Mouse (Mus musculus) heart, embryonic 11.5 days (tissue): ENCODE data around the gene Pank1. TPM values are rescaled to one million over a fixed set of nuclear protein-coding genes. Genes with fewer than 3 reads are reported as not detected.

Experiments used
- ATAC-seq: fragments of 200-750 bp; cut with Nextera tagmentation; replicated peaks from 2 replicates; pipeline ENCODE4 v1.8.0; 2017; ENCODE audit warnings: moderate library complexity; ENCODE audit not compliant: insufficient number of reproducible peaks, low FRiP score, low TSS enrichment
- H3K27ac ChIP-seq: fragments of 300-500 bp; sonication (generic); 2 replicates; pipeline ENCODE4 v1.5.1; 2014; ENCODE audit warnings: mild to moderate bottlenecking, low read depth, low read length
- H3K27me3 ChIP-seq: fragments of 300-500 bp; sonication (generic); 2 replicates; pipeline ENCODE4 v1.6.1; 2014; ENCODE audit warnings: mild to moderate bottlenecking, low read length, mixed read lengths; ENCODE audit not compliant: control insufficient read depth, insufficient read depth
- H3K36me3 ChIP-seq: fragments of 300-500 bp; sonication (generic); 2 replicates; pipeline ENCODE4 v1.6.1; 2014; ENCODE audit warnings: mild to moderate bottlenecking, low read length, moderate library complexity, mixed read lengths; ENCODE audit not compliant: control insufficient read depth, insufficient read depth
- H3K4me1 ChIP-seq: fragments of 300-500 bp; sonication (generic); 2 replicates; pipeline ENCODE4 v1.6.1; 2014; ENCODE audit warnings: low read length; ENCODE audit not compliant: control insufficient read depth, insufficient read depth
- H3K4me2 ChIP-seq: fragments of 300-500 bp; sonication (generic); 2 replicates; pipeline ENCODE4 v1.6.1; 2014; ENCODE audit warnings: mild to moderate bottlenecking, moderate library complexity
- H3K4me3 ChIP-seq: fragments of 300-500 bp; sonication (generic); 2 replicates; pipeline ENCODE4 v1.5.1; 2014; ENCODE audit warnings: low read depth, low read length
- H3K9ac ChIP-seq: fragments of 300-500 bp; sonication (generic); 2 replicates; pipeline ENCODE4 v1.6.1; 2014; ENCODE audit warnings: mild to moderate bottlenecking, low read depth, low read length, moderate library complexity
- H3K9me3 ChIP-seq: fragments of 300-500 bp; sonication (generic); replicated peaks from 2 replicates; pipeline ENCODE4 v1.6.1; 2016; ENCODE audit warnings: low read length; ENCODE audit not compliant: control insufficient read depth
- WGBS: fragments of 180-500 bp; shearing (Covaris S2); extraction: QIAGEN DNeasy Blood & Tissue Kit; methylation state at CpG from one replicate; pipeline ENCODE4 v1.1.7; 2014; ENCODE audit not compliant: insufficient replicate concordance; 5-methylcytosine and 5-hydroxymethylcytosine counted together
- polyA plus RNA-seq: library from polyadenylated mRNA; unstranded; fragments of >200 nt; fragmentation: Nextera tagmentation; extraction: Ambion mirVana; gene quantifications from 2 replicates; pipeline ENCODE4 v1.2.1, GENCODE M21; 2014

The Pank1 gene
- polyA plus RNA-seq, 1 experiment from 2014 or later, result 12.5 TPM

DNA sequence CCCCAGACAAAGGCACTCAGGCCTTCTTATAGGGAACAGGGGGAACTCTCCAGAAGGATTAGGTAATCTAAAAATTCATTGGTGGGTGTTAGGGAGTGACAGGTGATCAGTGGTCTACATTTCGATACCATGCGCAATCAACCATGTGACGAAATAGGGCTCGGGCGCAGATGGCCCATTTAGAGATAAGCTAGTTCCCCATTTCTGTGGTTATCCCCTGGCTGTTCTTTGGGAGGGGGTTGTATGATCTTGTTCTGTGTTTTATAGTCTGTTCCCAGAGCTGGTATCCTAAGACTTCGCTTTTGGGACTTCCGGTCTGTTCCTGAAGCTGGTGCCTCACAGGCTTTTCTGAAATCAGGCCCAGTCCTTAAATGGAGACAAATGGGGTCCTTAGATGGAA is 26.2 kb upstream of the Pank1 start:
- Histone ChIP-seq H3K4me1 (no peaks in the 10 kb centered on the region), H3K27me3 (no peaks in the 10 kb centered on the region), H3K4me2 (no peak overlapping the region), H3K4me3 (no peak overlapping the region), H3K36me3 (no peaks in the 10 kb centered on the region), H3K27ac (no peak overlapping the region), H3K9ac (no peak overlapping the region), H3K9me3 (no peaks in the 10 kb centered on the region)
- ATAC-seq, result no peak
- 89% methylated on average over 7 of the region's 7 CpGs for WGBS

- Histone ChIP-seq H3K4me3 (no peak overlapping the region), H3K4me2 (no peak overlapping the region), H3K9ac (no peak overlapping the region), H3K36me3 (no peaks in the 10 kb centered on the region), H3K27me3 (no peaks in the 10 kb centered on the region), H3K4me1 (no peaks in the 10 kb centered on the region), H3K9me3 (no peaks in the 10 kb centered on the region), H3K27ac (no peak overlapping the region)
- no peak for ATAC-seq
- WGBS, result 80% methylated on average over 5 of the region's 5 CpGs
Measured at GRCm38 (mm10) chr19:34904032-34904431, 24.8 kb upstream of the Pank1 start.

- no peak for ATAC-seq
Measured at GRCm38 (mm10) chr19:34901735-34902134, 22.5 kb upstream of the Pank1 start.

GRCm38 (mm10) chr19:34901266-34901665 is 22.0 kb upstream of the Pank1 start:
- WGBS, result 86% methylated on average over 7 of the region's 7 CpGs
- Histone ChIP-seq H3K9ac (no peak overlapping the region), H3K4me2 (no peak overlapping the region), H3K27me3 (no peaks in the 10 kb centered on the region), H3K4me1 (no peaks in the 10 kb centered on the region), H3K9me3 (no peaks in the 10 kb centered on the region), H3K4me3 (no peak overlapping the region), H3K27ac (no peak overlapping the region), H3K36me3 (no peaks in the 10 kb centered on the region)
- no peak for ATAC-seq

More at GRCm38 (mm10) chr19:34901735-34902134, 22.5 kb upstream of the Pank1 start:
- no peak overlapping the region for H3K4me3 ChIP-seq
- no peaks in the 10 kb centered on the region for H3K4me1 ChIP-seq
- no peak overlapping the region for H3K9ac ChIP-seq
- H3K4me2 ChIP-seq, result no peak overlapping the region
- no peak overlapping the region for H3K27ac ChIP-seq
- H3K27me3 ChIP-seq, result no peaks in the 10 kb centered on the region
- 80% methylated on average over 2 of the region's 2 CpGs for WGBS
- no peaks in the 10 kb centered on the region for H3K9me3 ChIP-seq
- no peaks in the 10 kb centered on the region for H3K36me3 ChIP-seq

- H3K27ac ChIP-seq, result no peak overlapping the region
Measured at GRCm38 (mm10) chr19:34898941-34899340, 19.7 kb upstream of the Pank1 start.

DNA sequence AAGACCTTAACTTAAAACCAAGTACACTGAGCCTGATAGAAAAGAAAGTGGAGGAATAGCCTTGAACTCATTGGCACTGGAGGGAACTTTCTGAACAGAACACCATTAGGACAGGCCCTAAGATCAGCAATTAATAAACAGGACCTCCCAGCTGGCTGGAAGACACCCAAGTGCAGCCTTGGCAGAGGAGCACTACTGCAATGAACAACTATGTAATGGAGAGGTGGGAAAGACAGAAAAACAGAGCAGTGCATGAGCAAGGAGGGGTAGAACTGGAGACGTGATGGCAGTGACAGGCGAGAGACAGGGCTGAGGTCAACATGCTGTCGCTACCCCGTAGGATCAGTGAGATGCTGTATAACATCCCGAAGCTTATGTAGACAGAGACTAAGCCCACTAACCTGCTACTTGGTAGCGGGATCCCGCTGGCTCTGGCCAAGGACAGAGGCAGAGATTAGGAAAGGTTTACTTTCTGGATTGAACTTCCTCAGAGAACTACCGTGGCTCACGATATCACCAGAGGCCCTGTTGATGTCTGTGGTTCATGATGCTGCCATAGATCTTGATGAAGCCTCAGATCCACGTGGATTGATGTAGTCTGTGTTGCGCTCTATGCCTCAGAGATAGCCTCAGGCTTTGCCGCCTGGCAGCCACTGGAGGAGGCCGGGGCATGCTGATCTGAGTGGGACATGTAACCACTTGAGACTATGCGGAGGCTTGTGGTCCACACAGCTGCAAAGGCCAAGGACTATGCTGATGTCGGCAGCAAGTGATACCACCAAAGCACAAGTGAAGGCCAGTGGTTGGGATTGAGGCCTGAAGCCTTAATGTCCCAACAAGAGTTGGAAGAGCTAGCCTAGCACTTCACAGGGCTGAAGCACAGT is 18.1 kb upstream of the Pank1 start:
- Histone ChIP-seq H3K4me1 (no peaks in the 10 kb centered on the region), H3K4me3 (no peak overlapping the region), H3K36me3 (no peaks in the 10 kb centered on the region), H3K9me3 (no peaks in the 10 kb centered on the region), H3K4me2 (no peak overlapping the region), H3K27me3 (no peaks in the 10 kb centered on the region), H3K27ac (no peak overlapping the region), H3K9ac (no peak overlapping the region)
- ATAC-seq, result no peak
- 85% methylated on average over 15 of the region's 15 CpGs for WGBS

More at GRCm38 (mm10) chr19:34898941-34899340, 19.7 kb upstream of the Pank1 start:
- Histone ChIP-seq H3K36me3 (no peaks in the 10 kb centered on the region), H3K4me3 (no peak overlapping the region), H3K4me2 (no peak overlapping the region), H3K9me3 (no peaks in the 10 kb centered on the region), H3K4me1 (no peaks in the 10 kb centered on the region), H3K9ac (no peak overlapping the region), H3K27me3 (no peaks in the 10 kb centered on the region)
- ATAC-seq, result no peak
- WGBS, result 72% methylated on average over 4 of the region's 4 CpGs

GRCm38 (mm10) chr19:34895082-34895481 is 15.8 kb upstream of the Pank1 start:
- Histone ChIP-seq H3K9me3 (no peaks in the 10 kb centered on the region), H3K27me3 (no peaks in the 10 kb centered on the region), H3K4me1 (no peaks in the 10 kb centered on the region), H3K4me2 (no peak overlapping the region), H3K9ac (no peak overlapping the region), H3K4me3 (no peak overlapping the region), H3K36me3 (no peaks in the 10 kb centered on the region), H3K27ac (no peak overlapping the region)
- no peak for ATAC-seq
- WGBS, result 66% methylated on average over 4 of the region's 4 CpGs

GRCm38 (mm10) chr19:34891590-34891989 is 12.3 kb upstream of the Pank1 start:
- 73% methylated on average over 1 of the region's 1 CpGs for WGBS
- Histone ChIP-seq H3K4me1 (no peaks in the 10 kb centered on the region), H3K9me3 (no peaks in the 10 kb centered on the region), H3K36me3 (no peaks in the 10 kb centered on the region), H3K4me3 (no peak overlapping the region), H3K9ac (no peak overlapping the region), H3K27me3 (no peaks in the 10 kb centered on the region), H3K27ac (no peak overlapping the region), H3K4me2 (no peak overlapping the region)
- no peak for ATAC-seq

DNA sequence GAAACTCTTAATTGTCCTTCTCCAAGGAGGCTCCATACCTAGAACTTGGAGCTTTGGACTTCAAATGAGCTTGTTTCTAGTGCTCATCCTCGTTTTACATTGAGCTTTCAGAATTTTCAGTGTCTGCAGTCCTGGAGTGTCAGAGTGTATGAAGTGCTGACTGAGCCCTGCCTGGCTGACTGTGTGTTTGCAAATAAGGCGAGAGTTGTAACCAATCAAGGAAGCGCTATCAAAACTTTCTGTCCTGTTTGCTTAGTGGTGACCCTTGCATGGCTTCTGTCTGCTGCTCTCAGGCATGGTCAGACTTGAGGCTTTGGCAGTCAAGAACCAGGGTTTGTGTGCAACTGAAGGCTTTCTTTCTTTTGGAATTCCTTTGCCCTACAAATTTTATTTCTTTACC is 11.7 kb upstream of the Pank1 start:
- Histone ChIP-seq H3K4me1 (no peaks in the 10 kb centered on the region), H3K27ac (no peak overlapping the region), H3K4me3 (no peak overlapping the region), H3K9me3 (no peaks in the 10 kb centered on the region), H3K9ac (no peak overlapping the region), H3K27me3 (no peaks in the 10 kb centered on the region), H3K4me2 (no peak overlapping the region), H3K36me3 (no peaks in the 10 kb centered on the region)
- 64% methylated on average over 3 of the region's 3 CpGs for WGBS
- ATAC-seq, result no peak
